ENCODE assay signal across 30 mouse cellular contexts in genomic region chr8:119722348-119722747, GRCm38 (mm10). TPM values are rescaled to one million over a fixed set of nuclear protein-coding genes. Genes with fewer than 3 reads are reported as not detected.
"Had no signal": no experiment of that assay in that cellular context is flagged by ENCODE, and none has a peak within 500 bp of the region (broad histone marks: within the 10 kb centered on the region; RNA-seq: fewer than 3 reads in every experiment).

No protein-coding gene starts in this region.

- H3K9ac ChIP-seq: heart, embryonic 12.5 days; hindbrain, embryonic 12.5 days; hindbrain, embryonic 14.5 days; intestine, embryonic 15.5 days; limb, embryonic 12.5 days; liver, embryonic 13.5 days; liver, embryonic 15.5 days had no signal

- H3K27ac ChIP-seq: gastrocnemius, adult 2 months; heart, adult 2 months; hindbrain, embryonic 10.5 days; hindbrain, embryonic 12.5 days; hindbrain, embryonic 14.5 days; intestine, embryonic 15.5 days; layer of hippocampus, adult 2 months; left cerebral cortex, adult 2 months; limb, embryonic 10.5 days; limb, embryonic 12.5 days; liver, embryonic 13.5 days; liver, embryonic 15.5 days had no signal

- H3K9me3 ChIP-seq: heart, embryonic 12.5 days; hindbrain, embryonic 10.5 days; hindbrain, embryonic 12.5 days; intestine, embryonic 15.5 days; limb, embryonic 10.5 days; limb, embryonic 12.5 days; liver, embryonic 13.5 days; liver, embryonic 15.5 days had no signal

- H3K4me3 ChIP-seq: gastrocnemius, adult 2 months; heart, adult 2 months; heart, embryonic 12.5 days; hindbrain, embryonic 10.5 days; hindbrain, embryonic 12.5 days; intestine, embryonic 15.5 days; layer of hippocampus, adult 2 months; left cerebral cortex, adult 2 months; limb, embryonic 10.5 days; limb, embryonic 12.5 days; liver, embryonic 13.5 days; liver, embryonic 15.5 days had no signal

- ATAC-seq: hindbrain, embryonic 16.5 days; inflammation-experienced regulatory T-cells, adult 6 months; intestine, embryonic 15.5 days; intestine, postnatal 0 days had no signal

- H3K4me2 ChIP-seq: heart, embryonic 12.5 days; hindbrain, embryonic 12.5 days; hindbrain, embryonic 14.5 days; intestine, embryonic 15.5 days; limb, embryonic 12.5 days; liver, embryonic 11.5 days; liver, embryonic 13.5 days; liver, embryonic 15.5 days had no signal

- DNase-seq: gastrocnemius, adult 2 months; gastrocnemius, postnatal 10 days; gastrocnemius, postnatal 25 days; heart, adult 2 months; heart, postnatal 10 days; heart, postnatal 4 days; kidney, adult 18-20 months; kidney, adult 8-10 months; kidney, postnatal 10 days; kidney, postnatal 25 days; kidney, postnatal 4 days; liver; liver, embryonic 13.5 days had no signal

- H3K27me3 ChIP-seq: hindbrain, embryonic 12.5 days; intestine, embryonic 15.5 days had no signal

- H3K36me3 ChIP-seq: heart, embryonic 12.5 days; hindbrain, embryonic 10.5 days; hindbrain, embryonic 12.5 days; intestine, embryonic 15.5 days; limb, embryonic 10.5 days; limb, embryonic 12.5 days; liver, embryonic 13.5 days; liver, embryonic 15.5 days had no signal

- H3K4me1 ChIP-seq: intestine, embryonic 15.5 days had no signal

RNA-seq across cellular contexts. Expression of gene Atp2c2, which starts 22.5 kb away (rescaled TPM):
- total RNA-seq: gastrocnemius, postnatal 10 days; gastrocnemius, postnatal 4 days; granulocyte monocyte progenitor cell, adult 5-6 weeks; heart, postnatal 10 days; heart, postnatal 25 days; heart, postnatal 4 days had no signal
- polyA plus RNA-seq: inflammation-experienced regulatory T-cells, adult 6 months had no signal

RNA-seq across cellular contexts. Expression of gene Wfdc1, which starts 56.2 kb away (rescaled TPM):
- total RNA-seq: granulocyte monocyte progenitor cell, adult 5-6 weeks had no signal
- polyA plus RNA-seq: inflammation-experienced regulatory T-cells, adult 6 months; limb, embryonic 12.5 days had no signal
